Mouse (Mus musculus): ENCODE measurements at regions not wholly inside any gene's neighbourhood (a gene's known extent, or its start where the extent isn't known, plus 50 kb on each side); places are given as distances from the start of the nearest gene placed in this dataset.

GRCm38 (mm10) chr1:77093551-77093950 is 421.3 kb downstream of the Epha4 start:
- no peak for DNase-seq

GRCm38 (mm10) chr1:77101726-77102272 is 413.1 kb downstream of the Epha4 start:
- no peak for DNase-seq

GRCm38 (mm10) chr1:77102421-77103133 is 412.3 kb downstream of the Epha4 start:
- DNase-seq: peak; percentile 21

- DNase-seq: peak; percentile 37
Measured at GRCm38 (mm10) chr1:77109861-77110785, 404.8 kb downstream of the Epha4 start.

- no peak for DNase-seq
Measured at GRCm38 (mm10) chr1:77128411-77128810, 386.5 kb downstream of the Epha4 start.

GRCm38 (mm10) chr1:77137663-77138062 is 377.2 kb downstream of the Epha4 start:
- DNase-seq: no peak

GRCm38 (mm10) chr1:77140906-77141305 is 374.0 kb downstream of the Epha4 start:
- DNase-seq: peak; percentile 3

- DNase-seq: no peak
Measured at GRCm38 (mm10) chr1:77148052-77148451, 366.8 kb downstream of the Epha4 start.

- DNase-seq: no peak
Measured at GRCm38 (mm10) chr1:77168316-77168715, 346.6 kb downstream of the Epha4 start.

GRCm38 (mm10) chr1:77172463-77172862 is 342.4 kb downstream of the Epha4 start:
- DNase-seq: no peak

- DNase-seq: no peak
Measured at GRCm38 (mm10) chr1:77174801-77175200, 340.1 kb downstream of the Epha4 start.

GRCm38 (mm10) chr1:77175214-77175613 is 339.7 kb downstream of the Epha4 start:
- DNase-seq: no peak

GRCm38 (mm10) chr1:77176516-77176915 is 338.4 kb downstream of the Epha4 start:
- DNase-seq: no peak

GRCm38 (mm10) chr1:77183965-77184364 is 330.9 kb downstream of the Epha4 start:
- DNase-seq: no peak

GRCm38 (mm10) chr1:77190141-77190540 is 324.7 kb downstream of the Epha4 start:
- no peak for DNase-seq

GRCm38 (mm10) chr1:77201321-77201917 is 313.5 kb downstream of the Epha4 start:
- DNase-seq: peak; percentile 26

GRCm38 (mm10) chr1:77202948-77203347 is 311.9 kb downstream of the Epha4 start:
- peak; percentile 59 for DNase-seq

- peak; percentile 56 for DNase-seq
Measured at GRCm38 (mm10) chr1:77206535-77206934, 308.4 kb downstream of the Epha4 start.

- no peak for DNase-seq
Measured at GRCm38 (mm10) chr1:77209395-77209794, 305.5 kb downstream of the Epha4 start.

- DNase-seq: peak; percentile 21
Measured at GRCm38 (mm10) chr1:77213462-77214098, 301.3 kb downstream of the Epha4 start.

- DNase-seq: peak; percentile 10
Measured at GRCm38 (mm10) chr1:77219488-77220321, 295.2 kb downstream of the Epha4 start.

GRCm38 (mm10) chr1:77220322-77220590 is 294.6 kb downstream of the Epha4 start:
- DNase-seq: no peak

Data from kidney, postnatal 14 days (tissue).